Mouse (Mus musculus) G1E (cell line): ENCODE results near the gene Spatc1l. TPM values are rescaled to one million over a fixed set of nuclear protein-coding genes. Genes with fewer than 3 reads are reported as not detected.

ENCODE experiments used
- ATAC-seq: 2 replicates; pipeline ENCODE4 v1.8.0; 2016; ENCODE audit warnings: mild to moderate bottlenecking; ENCODE audit not compliant: insufficient number of reproducible peaks, poor library complexity, low FRiP score, severe bottlenecking; ENCODE audit errors: extremely low read depth
- DNase-seq: peaks from one replicate; pipeline ENCODE4 v3.0.0; 2012; ENCODE audit warnings: low spot score
- H3K27me3 ChIP-seq: 2 replicates; pipeline ENCODE4 v1.6.1; 2012; ENCODE audit warnings: mild to moderate bottlenecking, low read length, inconsistent platforms; ENCODE audit not compliant: insufficient read depth
- H3K36me3 ChIP-seq: replicated peaks from 2 replicates; pipeline ENCODE3; 2012; ENCODE audit warnings: mild to moderate bottlenecking, inconsistent platforms
- H3K4me1 ChIP-seq: 2 replicates; pipeline ENCODE4 v1.6.1; 2012; ENCODE audit warnings: low read depth, low read length, inconsistent platforms, mixed read lengths; ENCODE audit not compliant: insufficient read depth
- H3K4me3 ChIP-seq: 2 replicates; pipeline ENCODE4 v1.5.1; 2012; ENCODE audit warnings: low read depth, mild to moderate bottlenecking, inconsistent platforms, low read length, moderate library complexity, mixed read lengths
- H3K9me3 ChIP-seq: replicated peaks from 2 replicates; pipeline ENCODE4 v1.6.1; 2012; ENCODE audit warnings: inconsistent platforms
- CTCF ChIP-seq: IDR thresholded peaks from 2 replicates; pipeline ENCODE4 v1.5.1; 2012; ENCODE audit warnings: low read depth, low read length, inconsistent platforms, mixed read lengths
- GATA1 ChIP-seq: IDR thresholded peaks from 2 replicates; pipeline ENCODE4 v1.6.1; 2012; ENCODE audit warnings: borderline replicate concordance, low read length, inconsistent platforms, mixed read lengths
- GATA2 ChIP-seq: IDR thresholded peaks from 2 replicates; pipeline ENCODE4 v1.6.1; 2012; ENCODE audit warnings: low read depth, low read length, inconsistent platforms, borderline replicate concordance
- POLR2AphosphoS5 ChIP-seq: IDR thresholded peaks from 2 replicates; pipeline ENCODE4 v1.6.1; 2012; ENCODE audit warnings: low read depth, low read length, inconsistent platforms; ENCODE audit not compliant: insufficient replicate concordance
- TAL1 ChIP-seq: conservative IDR thresholded peaks from 2 replicates; pipeline ENCODE4 v1.6.1; 2012; ENCODE audit warnings: low read depth, low read length, inconsistent platforms, mixed read lengths
- polyA plus RNA-seq: library from polyadenylated mRNA; stranded (reverse); fragments of >175 nt; gene quantifications from 2 replicates; pipeline ENCODE4 v1.2.3, GENCODE M21; 2012
- total RNA-seq, 2 experiments: library from RNA; stranded (forward) in 1 of 2; stranded (reverse) in 1 of 2; fragments of 200-1000 nt in 1 of 2; fragments of >200 nt in 1 of 2; fragmentation: Nextera tagmentation in 1 of 2; gene quantifications; 2 replicates each; pipeline ENCODE4 v1.2.3; 2014 to 2017

Spatc1l gene
- total and polyA plus RNA-seq, 3 experiments, result 0.11 TPM; not detected in 2

GRCm38 (mm10) chr10:76537619-76538018 is 24.5 kb upstream of the Spatc1l start:
- Histone ChIP-seq H3K4me3 (no peak overlapping the region), H3K4me1 (peaks cover 40% of the 10 kb centered on the region), H3K36me3 (peaks cover 99% of the 10 kb centered on the region), H3K27me3 (no peaks in the 10 kb centered on the region), H3K9me3 (no peaks in the 10 kb centered on the region)
- DNase-seq (no peak), ATAC-seq (no peak)
- TF ChIP-seq CTCF, result no peak
- no peak for TF ChIP-seq GATA1
- no peak for TF ChIP-seq POLR2AphosphoS5
- no peak for TF ChIP-seq TAL1
- TF ChIP-seq GATA2, result no peak

GRCm38 (mm10) chr10:76541336-76542085 is 20.6 kb upstream of the Spatc1l start:
- DNase-seq (no peak), ATAC-seq (no peak)
- no peak for TF ChIP-seq TAL1
- no peak for TF ChIP-seq POLR2AphosphoS5
- TF ChIP-seq CTCF, result no peak
- TF ChIP-seq GATA2, result no peak
- TF ChIP-seq GATA1, result no peak
- Histone ChIP-seq H3K27me3 (no peaks in the 10 kb centered on the region), H3K36me3 (peaks cover 99% of the 10 kb centered on the region), H3K4me3 (no peak overlapping the region), H3K9me3 (no peaks in the 10 kb centered on the region), H3K4me1 (peaks cover 13% of the 10 kb centered on the region)

- Histone ChIP-seq H3K4me3 (no peak overlapping the region), H3K9me3 (no peaks in the 10 kb centered on the region), H3K36me3 (peaks cover 99% of the 10 kb centered on the region), H3K4me1 (peaks cover 7% of the 10 kb centered on the region), H3K27me3 (no peaks in the 10 kb centered on the region)
- no peak for DNase-seq
- no peak for ATAC-seq
- TF ChIP-seq GATA2 (no peak), POLR2AphosphoS5 (no peak), CTCF (no peak), TAL1 (no peak)
These were observed 19.3 kb upstream of the Spatc1l start for GRCm38 (mm10) chr10:76542636-76543375.

GRCm38 (mm10) chr10:76546566-76546965 is 15.5 kb upstream of the Spatc1l start:
- H3K4me1 ChIP-seq, result no peaks in the 10 kb centered on the region; the same call in 1 of the 2 replicates
- ATAC-seq, result no peak
- no peaks in the 10 kb centered on the region for H3K27me3 ChIP-seq
- no peak overlapping the region for H3K4me3 ChIP-seq
- peaks cover 100% of the 10 kb centered on the region for H3K36me3 ChIP-seq
- TF ChIP-seq GATA1, result no peak
- no peak for TF ChIP-seq CTCF
- no peak for TF ChIP-seq TAL1
- no peak for TF ChIP-seq POLR2AphosphoS5
- TF ChIP-seq GATA2, result no peak
- DNase-seq, result no peak
- no peaks in the 10 kb centered on the region for H3K9me3 ChIP-seq

- Histone ChIP-seq H3K27me3 (no peaks in the 10 kb centered on the region), H3K9me3 (no peaks in the 10 kb centered on the region), H3K36me3 (peaks cover 100% of the 10 kb centered on the region), H3K4me1 (no peaks in the 10 kb centered on the region; the same call in 1 of the 2 replicates), H3K4me3 (no peak overlapping the region)
- DNase-seq, result no peak
- TF ChIP-seq GATA2 (no peak), TAL1 (no peak), GATA1 (no peak), POLR2AphosphoS5 (no peak), CTCF (no peak)
- ATAC-seq, result no peak
These were observed 13.9 kb upstream of the Spatc1l start for GRCm38 (mm10) chr10:76548218-76548617.

- Histone ChIP-seq H3K4me1 (no peaks in the 10 kb centered on the region; the same call in 1 of the 2 replicates), H3K27me3 (no peaks in the 10 kb centered on the region; the same call in 1 of the 2 replicates), H3K4me3 (no peak overlapping the region), H3K36me3 (peaks cover 99% of the 10 kb centered on the region), H3K9me3 (no peaks in the 10 kb centered on the region)
- TF ChIP-seq TAL1 (no peak), GATA2 (no peak), CTCF (no peak), GATA1 (no peak), POLR2AphosphoS5 (no peak)
- no peak for ATAC-seq
- DNase-seq, result no peak
These were observed 11.6 kb upstream of the Spatc1l start for GRCm38 (mm10) chr10:76550458-76550857.
